Mouse (Mus musculus) 416B (cell line): ENCODE results near the gene Abo.
A peak's percentile ranks its signal among the peaks of the same experiment; 100 is the strongest.

Experiments used
- DNase-seq: peaks from one replicate; pipeline ENCODE4 v3.0.0; 2011; ENCODE audit warnings: low read depth

Gene Abo

DNA sequence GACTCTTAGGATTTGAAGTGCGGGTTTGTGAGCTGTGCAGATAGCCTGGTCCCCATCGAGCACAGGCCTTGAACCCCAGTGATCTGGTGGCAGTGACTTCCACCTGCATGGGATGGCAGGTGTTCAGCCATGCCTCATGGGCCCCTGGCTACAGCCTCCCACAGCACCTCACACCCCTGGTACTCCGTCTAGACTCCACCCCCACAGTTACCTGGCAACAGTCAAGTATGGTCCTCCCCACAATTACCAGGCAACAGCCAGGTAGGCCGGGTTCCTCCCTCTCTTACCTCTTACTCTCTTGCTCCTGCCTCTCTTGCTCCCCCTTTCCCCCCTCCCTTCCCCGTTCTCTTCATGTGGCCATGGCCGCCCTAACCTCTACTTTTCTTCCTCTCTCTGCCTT is 5.9 kb upstream of the Abo start:
- DNase-seq, result no peak

DNA sequence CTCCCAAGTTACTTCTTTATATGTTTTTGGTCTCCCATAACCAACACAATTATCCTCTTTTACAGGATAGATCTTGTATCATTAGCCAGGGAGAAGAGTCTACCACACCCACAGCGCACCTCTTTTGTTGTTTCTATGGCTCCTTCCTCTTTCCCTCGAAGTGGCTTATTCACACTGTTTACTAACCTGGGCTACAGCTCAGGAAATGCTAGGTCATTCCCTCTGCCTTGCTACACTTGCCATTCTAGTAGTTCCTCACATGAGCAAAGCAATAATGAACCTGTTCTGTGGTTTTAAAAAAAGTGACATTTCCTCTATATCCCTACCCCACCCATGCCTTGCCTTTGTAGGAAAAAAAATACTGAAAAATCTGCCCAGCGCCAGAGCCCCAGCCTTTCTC is 1.9 kb downstream of the Abo start:
- peak; percentile 6 for DNase-seq

DNA sequence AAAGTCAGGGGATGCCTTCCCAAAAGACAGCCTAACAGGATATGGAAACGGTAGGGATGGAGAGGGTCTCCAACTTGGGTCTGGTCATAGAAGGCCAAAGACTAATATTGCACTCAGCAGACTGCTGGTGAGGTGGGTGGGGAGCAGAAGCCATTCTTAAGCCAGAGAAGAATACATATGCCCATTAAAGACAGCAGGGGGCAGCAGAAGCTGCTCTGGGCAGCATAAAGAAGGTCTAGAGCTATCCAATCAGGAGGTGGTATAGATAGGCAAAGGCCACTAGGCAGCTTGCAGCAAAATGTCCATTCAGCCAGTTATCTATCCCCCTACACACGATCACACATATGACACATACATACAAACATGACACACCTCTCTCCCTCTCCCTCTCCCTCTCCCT is 17.1 kb downstream of the Abo start:
- DNase-seq, result peak; percentile 73

DNA sequence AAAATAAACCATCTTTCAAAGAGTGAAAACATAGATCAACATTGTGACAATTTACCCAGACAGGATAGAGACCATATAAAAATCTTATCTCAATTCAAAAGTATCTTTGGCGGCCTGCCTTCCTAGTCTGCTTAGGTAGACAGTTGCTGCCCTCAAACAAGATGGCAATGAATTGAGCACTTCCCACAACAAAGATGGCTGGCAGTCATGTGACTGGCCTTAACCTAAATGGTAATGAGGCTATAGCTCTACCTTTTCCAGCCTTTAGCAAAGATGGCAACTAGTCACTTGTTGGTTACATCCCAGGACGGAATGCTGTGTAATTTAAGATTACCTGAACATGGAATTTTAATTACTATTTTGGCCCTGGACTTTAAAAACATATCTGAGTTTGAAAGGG is 32.3 kb downstream of the Abo start:
- no peak for DNase-seq

DNA sequence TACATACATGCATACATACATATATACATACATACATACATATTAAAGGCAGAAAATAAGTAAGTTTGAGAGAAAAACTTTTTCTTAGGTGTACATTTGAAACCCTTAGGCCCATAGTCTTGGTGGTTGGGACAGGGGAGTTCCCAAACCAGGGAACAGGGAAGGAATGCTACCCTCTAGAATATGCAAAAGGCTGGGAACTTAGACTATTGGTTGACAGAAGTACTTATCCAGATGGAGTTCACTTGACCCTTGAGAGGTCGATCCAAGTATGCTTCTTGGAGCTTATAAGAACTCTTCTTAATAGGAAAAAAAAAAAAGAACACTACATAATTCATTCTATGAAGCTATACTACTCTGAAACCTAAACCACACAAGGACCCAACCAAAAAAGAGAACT is 36.7 kb downstream of the Abo start:
- DNase-seq, result no peak

DNA sequence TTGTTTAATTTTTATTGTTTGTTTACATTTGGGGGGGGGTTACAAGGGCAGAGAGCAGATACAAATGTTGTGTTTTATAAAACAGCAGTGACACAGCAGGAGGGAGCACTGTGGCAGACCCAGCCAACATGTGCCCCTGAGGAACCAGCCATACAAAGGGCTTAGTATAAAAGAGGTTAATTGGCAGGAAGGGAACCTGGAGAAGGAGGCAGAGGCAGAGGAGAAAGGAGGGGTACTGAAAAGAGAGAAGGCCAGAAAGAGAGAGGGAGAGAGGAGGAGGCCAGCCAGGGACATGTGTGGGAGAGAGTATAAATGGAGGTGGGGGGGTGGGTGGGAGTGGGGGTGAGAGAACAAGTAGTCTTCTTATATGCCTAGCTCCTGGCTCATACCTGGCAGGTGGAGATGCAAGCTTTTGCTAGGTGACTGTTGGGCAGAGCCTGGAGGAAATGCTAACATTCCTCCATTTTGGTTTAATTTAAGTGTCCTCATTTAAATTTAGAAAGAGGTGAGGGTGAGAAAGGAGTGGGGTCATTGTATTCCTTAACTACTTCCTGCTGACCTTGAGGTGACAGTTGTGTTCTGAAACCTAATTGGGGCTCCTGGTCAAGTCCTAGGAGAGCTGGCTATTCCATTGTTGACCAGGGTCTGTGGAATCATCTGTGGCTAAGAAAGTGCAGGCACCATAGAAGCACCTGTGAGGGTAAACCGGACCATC is 37.4 kb downstream of the Abo start:
- no peak for DNase-seq
